Mouse (Mus musculus): ENCODE measurements around the gene Cep44. TPM values are rescaled to one million over a fixed set of nuclear protein-coding genes. Genes with fewer than 3 reads are reported as not detected.
A peak's percentile ranks its signal among the peaks of the same experiment; 100 is the strongest.

The Cep44 gene
- 25.9 and 31.1 TPM in 2 replicates for polyA plus RNA-seq (2014; fragmentation: Nextera tagmentation; extraction: Ambion mirVana)

- peak; percentile 91 for ATAC-seq (ENCODE audit: low read depth)
- Histone ChIP-seq H3K4me2 (ENCODE audit: low read depth, low read length) (peak within 1 kb of the TSS; percentile 59), H3K4me1 (ENCODE audit: control insufficient read depth, insufficient read depth, low read length) (peaks cover 12% of the 10 kb centered on the region), H3K36me3 (ENCODE audit: control insufficient read depth, insufficient read depth, low read length) (no peaks in the 10 kb centered on the region), H3K4me3 (ENCODE audit: low read depth, low read length) (peak within 1 kb of the TSS; percentile 80), H3K9ac (ENCODE audit: low read depth, low read length) (peak within 1 kb of the TSS; percentile 80), H3K27ac (replicated peaks; ENCODE audit: low read depth, low read length) (peak within 1 kb of the TSS; percentile 89), H3K9me3 (ENCODE audit: control insufficient read depth, low read length) (no peaks in the 10 kb centered on the region), H3K27me3 (replicated peaks; ENCODE audit: control insufficient read depth, insufficient read depth, low read length) (no peaks in the 10 kb centered on the region)
- WGBS = under 1% methylated on average over 44 of the region's 53 CpGs
- peak; percentile 97 for DNase-seq (ENCODE audit: low spot score)
These were observed at the start of gene Cep44, which contains the start of gene Fbxo8 for GRCm38 (mm10) chr8:56550558-56551360. Cep44 (minus strand) TSS chr8:56551047. Fbxo8 (plus strand) TSS chr8:56551090.

GRCm38 (mm10) chr8:56591502-56591901 lies 40.7 kb upstream of the Cep44 start:
- ATAC-seq (ENCODE audit: low read depth) = no peak
- H3K9me3 ChIP-seq (ENCODE audit: control insufficient read depth, low read length) = no peaks in the 10 kb centered on the region
- no peak overlapping the region for H3K27ac ChIP-seq (replicated peaks; ENCODE audit: low read depth, low read length)
- H3K4me1 ChIP-seq (ENCODE audit: control insufficient read depth, insufficient read depth, low read length) = no peaks in the 10 kb centered on the region
- DNase-seq (ENCODE audit: low spot score) = no peak
- no peaks in the 10 kb centered on the region for H3K36me3 ChIP-seq (ENCODE audit: control insufficient read depth, insufficient read depth, low read length)
- no peak overlapping the region for H3K4me3 ChIP-seq (ENCODE audit: low read depth, low read length)
- 96% methylated on average over 5 of the region's 5 CpGs for WGBS
- H3K4me2 ChIP-seq (ENCODE audit: low read depth, low read length) = no peak overlapping the region
- H3K9ac ChIP-seq (ENCODE audit: low read depth, low read length) = no peak overlapping the region
- no peaks in the 10 kb centered on the region for H3K27me3 ChIP-seq (replicated peaks; ENCODE audit: control insufficient read depth, insufficient read depth, low read length)

- DNase-seq (ENCODE audit: low spot score) = no peak
- Histone ChIP-seq H3K36me3 (ENCODE audit: control insufficient read depth, insufficient read depth, low read length) (no peaks in the 10 kb centered on the region), H3K4me3 (ENCODE audit: low read depth, low read length) (no peak overlapping the region), H3K27ac (replicated peaks; ENCODE audit: low read depth, low read length) (no peak overlapping the region), H3K4me2 (ENCODE audit: low read depth, low read length) (no peak overlapping the region), H3K9ac (ENCODE audit: low read depth, low read length) (no peak overlapping the region), H3K9me3 (ENCODE audit: control insufficient read depth, low read length) (no peaks in the 10 kb centered on the region), H3K4me1 (ENCODE audit: control insufficient read depth, insufficient read depth, low read length) (no peaks in the 10 kb centered on the region), H3K27me3 (replicated peaks; ENCODE audit: control insufficient read depth, insufficient read depth, low read length) (no peaks in the 10 kb centered on the region)
- WGBS = 91% methylated on average over 1 of the region's 1 CpGs
- no peak for ATAC-seq (ENCODE audit: low read depth)
These were observed 40.2 kb upstream of the Cep44 start for GRCm38 (mm10) chr8:56591084-56591483.

- no peak overlapping the region for H3K9ac ChIP-seq (ENCODE audit: low read depth, low read length)
- no peaks in the 10 kb centered on the region for H3K9me3 ChIP-seq (ENCODE audit: control insufficient read depth, low read length)
- H3K4me1 ChIP-seq (ENCODE audit: control insufficient read depth, insufficient read depth, low read length) = no peaks in the 10 kb centered on the region
- no peak overlapping the region for H3K4me2 ChIP-seq (ENCODE audit: low read depth, low read length)
- no peak overlapping the region for H3K4me3 ChIP-seq (ENCODE audit: low read depth, low read length)
- no peaks in the 10 kb centered on the region for H3K27me3 ChIP-seq (replicated peaks; ENCODE audit: control insufficient read depth, insufficient read depth, low read length)
- no peaks in the 10 kb centered on the region for H3K36me3 ChIP-seq (ENCODE audit: control insufficient read depth, insufficient read depth, low read length)
- WGBS = 73% methylated on average over 2 of the region's 2 CpGs
- H3K27ac ChIP-seq (replicated peaks; ENCODE audit: low read depth, low read length) = no peak overlapping the region
- DNase-seq (ENCODE audit: low spot score) (no peak), ATAC-seq (ENCODE audit: low read depth) (no peak)
These were observed 38.2 kb upstream of the Cep44 start for GRCm38 (mm10) chr8:56589004-56589403.

GRCm38 (mm10) chr8:56582841-56583240 lies 32.0 kb upstream of the Cep44 start:
- no peak overlapping the region for H3K4me3 ChIP-seq (ENCODE audit: low read depth, low read length)
- DNase-seq (ENCODE audit: low spot score) (no peak), ATAC-seq (ENCODE audit: low read depth) (no peak)
- no peaks in the 10 kb centered on the region for H3K9me3 ChIP-seq (ENCODE audit: control insufficient read depth, low read length)
- no peaks in the 10 kb centered on the region for H3K27me3 ChIP-seq (replicated peaks; ENCODE audit: control insufficient read depth, insufficient read depth, low read length)
- H3K9ac ChIP-seq (ENCODE audit: low read depth, low read length) = no peak overlapping the region
- no peaks in the 10 kb centered on the region for H3K36me3 ChIP-seq (ENCODE audit: control insufficient read depth, insufficient read depth, low read length)
- no peak overlapping the region for H3K4me2 ChIP-seq (ENCODE audit: low read depth, low read length)
- no peaks in the 10 kb centered on the region for H3K4me1 ChIP-seq (ENCODE audit: control insufficient read depth, insufficient read depth, low read length)
- no peak overlapping the region for H3K27ac ChIP-seq (replicated peaks; ENCODE audit: low read depth, low read length)

GRCm38 (mm10) chr8:56580918-56581317 lies 30.1 kb upstream of the Cep44 start:
- Histone ChIP-seq H3K4me3 (ENCODE audit: low read depth, low read length) (no peak overlapping the region), H3K4me2 (ENCODE audit: low read depth, low read length) (no peak overlapping the region), H3K9ac (ENCODE audit: low read depth, low read length) (no peak overlapping the region), H3K36me3 (ENCODE audit: control insufficient read depth, insufficient read depth, low read length) (no peaks in the 10 kb centered on the region), H3K27ac (replicated peaks; ENCODE audit: low read depth, low read length) (no peak overlapping the region), H3K27me3 (replicated peaks; ENCODE audit: control insufficient read depth, insufficient read depth, low read length) (no peaks in the 10 kb centered on the region), H3K9me3 (ENCODE audit: control insufficient read depth, low read length) (no peaks in the 10 kb centered on the region), H3K4me1 (ENCODE audit: control insufficient read depth, insufficient read depth, low read length) (no peaks in the 10 kb centered on the region)
- 83% methylated on average over 4 of the region's 4 CpGs for WGBS
- no peak for ATAC-seq (ENCODE audit: low read depth)
- DNase-seq (ENCODE audit: low spot score) = no peak

GRCm38 (mm10) chr8:56566856-56567255 lies 16.0 kb upstream of the Cep44 start:
- H3K9me3 ChIP-seq (ENCODE audit: control insufficient read depth, low read length) = no peaks in the 10 kb centered on the region
- no peak overlapping the region for H3K4me2 ChIP-seq (ENCODE audit: low read depth, low read length)
- H3K27ac ChIP-seq (replicated peaks; ENCODE audit: low read depth, low read length) = no peak overlapping the region
- H3K4me1 ChIP-seq (ENCODE audit: control insufficient read depth, insufficient read depth, low read length) = no peaks in the 10 kb centered on the region
- 95% methylated on average over 9 of the region's 9 CpGs for WGBS
- ATAC-seq (ENCODE audit: low read depth) (no peak), DNase-seq (ENCODE audit: low spot score) (no peak)
- H3K9ac ChIP-seq (ENCODE audit: low read depth, low read length) = no peak overlapping the region
- peaks cover 3% of the 10 kb centered on the region; the same call in 1 of the 2 replicates for H3K36me3 ChIP-seq (ENCODE audit: control insufficient read depth, insufficient read depth, low read length)
- no peaks in the 10 kb centered on the region for H3K27me3 ChIP-seq (replicated peaks; ENCODE audit: control insufficient read depth, insufficient read depth, low read length)
- no peak overlapping the region for H3K4me3 ChIP-seq (ENCODE audit: low read depth, low read length)

- no peak for ATAC-seq (ENCODE audit: low read depth)
These were observed 13.7 kb upstream of the Cep44 start for GRCm38 (mm10) chr8:56564399-56565047.

More at GRCm38 (mm10) chr8:56564399-56565047, 13.7 kb upstream of the Cep44 start:
- Histone ChIP-seq H3K36me3 (ENCODE audit: control insufficient read depth, insufficient read depth, low read length) (peaks cover 3% of the 10 kb centered on the region; the same call in 1 of the 2 replicates), H3K9ac (ENCODE audit: low read depth, low read length) (no peak overlapping the region), H3K4me1 (ENCODE audit: control insufficient read depth, insufficient read depth, low read length) (no peaks in the 10 kb centered on the region), H3K27me3 (replicated peaks; ENCODE audit: control insufficient read depth, insufficient read depth, low read length) (no peaks in the 10 kb centered on the region), H3K27ac (replicated peaks; ENCODE audit: low read depth, low read length) (no peak overlapping the region), H3K4me2 (ENCODE audit: low read depth, low read length) (no peak overlapping the region), H3K9me3 (ENCODE audit: control insufficient read depth, low read length) (no peaks in the 10 kb centered on the region), H3K4me3 (ENCODE audit: low read depth, low read length) (no peak overlapping the region)
- DNase-seq (ENCODE audit: low spot score) = no peak
- WGBS = 86% methylated on average over 4 of the region's 4 CpGs

All from embryonic facial prominence, embryonic 14.5 days (tissue).